Mouse (Mus musculus): ENCODE results near the gene Mrps36.
"Not testable (repeated sequence)": the region's sequence is repeated elsewhere in the genome, so short reads cannot be mapped to it uniquely, and the experiment has no call there.

The Mrps36 gene

DNA sequence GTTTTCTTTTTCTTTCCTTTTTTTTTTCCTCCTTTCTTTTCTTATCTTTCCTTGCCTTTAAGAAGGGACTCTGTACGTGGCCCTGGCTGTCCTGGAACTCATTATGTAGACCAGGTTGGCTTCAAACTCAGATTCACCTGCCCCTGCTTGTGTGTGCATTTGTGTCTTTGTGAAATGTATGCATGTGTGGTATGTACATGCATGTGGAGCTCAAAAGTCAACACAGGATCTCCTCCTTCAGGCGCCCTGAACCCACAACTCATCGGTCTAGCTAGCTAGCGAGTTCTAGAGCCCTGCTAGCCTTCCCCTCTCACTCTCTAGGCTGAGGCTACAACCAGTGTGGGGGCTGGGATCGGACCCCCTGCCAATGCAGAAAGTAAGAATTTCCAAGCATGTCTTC lies 1.6 kb downstream of the Mrps36 start:
- no peak for ATAC-seq (ENCODE audit: insufficient number of reproducible peaks, low FRiP score, low TSS enrichment)

DNA sequence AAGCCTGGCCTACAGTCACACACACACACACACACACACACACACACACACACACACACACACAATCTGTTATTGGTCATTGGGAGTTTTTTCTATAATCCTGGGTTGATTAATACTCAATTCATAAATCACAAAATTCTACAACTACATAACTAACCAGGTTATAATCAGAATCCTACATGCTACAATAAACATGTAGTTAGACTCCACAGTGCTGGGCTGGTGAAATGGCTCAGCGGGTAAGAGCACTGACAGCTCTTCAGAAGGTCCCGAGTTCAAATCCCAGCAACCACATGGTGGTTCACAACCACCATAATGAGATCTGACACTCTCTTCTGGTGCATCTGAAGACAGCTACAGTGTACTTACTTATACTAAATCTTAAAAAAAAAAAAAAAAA lies 11.7 kb downstream of the Mrps36 start:
- no peak for ATAC-seq (ENCODE audit: insufficient number of reproducible peaks, low FRiP score, low TSS enrichment)

DNA sequence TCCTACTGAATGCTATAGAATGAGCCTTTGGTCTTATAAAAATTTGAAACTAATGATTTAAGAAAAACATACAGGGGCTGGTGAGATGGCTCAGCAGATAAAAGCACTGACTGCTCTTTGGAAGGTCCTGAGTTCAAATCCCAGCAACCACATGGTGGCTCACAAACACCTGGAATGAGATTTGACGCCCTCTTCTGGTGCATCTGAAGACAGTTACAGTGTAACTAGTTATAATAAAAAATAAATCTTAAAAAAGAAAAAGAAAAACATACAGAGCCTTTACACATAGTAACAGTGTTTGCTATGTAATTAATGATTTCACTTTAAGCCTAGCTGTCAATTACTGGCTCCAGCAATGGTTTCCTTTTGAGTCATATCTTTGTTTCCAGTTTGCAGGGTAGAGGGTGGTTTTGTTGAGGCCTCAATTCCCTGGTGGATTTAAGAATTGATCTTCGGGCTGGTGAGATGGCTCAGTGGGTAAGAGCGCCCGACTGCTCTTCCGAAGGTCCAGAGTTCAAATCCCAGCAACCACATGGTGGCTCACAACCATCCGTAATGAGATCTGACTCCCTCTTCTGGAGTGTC lies 12.9 kb downstream of the Mrps36 start:
- not testable (repeated sequence) for ATAC-seq (ENCODE audit: insufficient number of reproducible peaks, low FRiP score, low TSS enrichment)

- ATAC-seq (ENCODE audit: insufficient number of reproducible peaks, low FRiP score, low TSS enrichment), result peak; percentile 97
Observed at GRCm38 (mm10) chr13:100730861-100731176, 13.6 kb downstream of the Mrps36 start, which contains the start of gene Cdk7. Cdk7 (minus strand) TSS chr13:100730939.

- ATAC-seq (ENCODE audit: insufficient number of reproducible peaks, low FRiP score, low TSS enrichment), result peak; percentile 77
Observed at GRCm38 (mm10) chr13:100730153-100730860, 14.2 kb downstream of the Mrps36 start.

- not testable (repeated sequence) for ATAC-seq (ENCODE audit: insufficient number of reproducible peaks, low FRiP score, low TSS enrichment)
Observed at GRCm38 (mm10) chr13:100728530-100728929, 15.9 kb downstream of the Mrps36 start.

- no peak for ATAC-seq (ENCODE audit: insufficient number of reproducible peaks, low FRiP score, low TSS enrichment)
Observed at GRCm38 (mm10) chr13:100728086-100728485, 16.4 kb downstream of the Mrps36 start.

- no peak for ATAC-seq (ENCODE audit: insufficient number of reproducible peaks, low FRiP score, low TSS enrichment)
Observed at GRCm38 (mm10) chr13:100725194-100725593, 19.3 kb downstream of the Mrps36 start.

- ATAC-seq (ENCODE audit: insufficient number of reproducible peaks, low FRiP score, low TSS enrichment), result no peak
Observed at GRCm38 (mm10) chr13:100724051-100724754, 20.3 kb downstream of the Mrps36 start.

DNA sequence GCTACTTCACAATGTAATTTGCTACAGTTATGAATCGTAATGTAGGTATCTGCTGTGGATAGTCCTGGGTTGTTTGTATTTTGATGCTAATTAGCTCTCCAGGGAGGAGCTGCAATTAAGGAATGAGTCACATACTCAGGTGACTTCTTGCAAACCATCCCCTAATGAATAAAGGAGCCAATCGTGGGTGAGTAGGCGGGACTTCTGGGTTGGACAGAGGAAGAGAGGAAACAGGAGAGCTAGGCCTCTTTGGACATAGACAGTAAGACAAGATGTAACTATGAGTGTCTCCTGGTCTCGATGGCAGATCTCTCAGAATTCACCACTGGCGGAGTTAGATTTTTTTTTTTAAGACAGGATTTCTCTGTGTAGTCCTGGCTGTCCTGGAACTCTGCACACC lies 22.8 kb downstream of the Mrps36 start:
- no peak for ATAC-seq (ENCODE audit: insufficient number of reproducible peaks, low FRiP score, low TSS enrichment)

DNA sequence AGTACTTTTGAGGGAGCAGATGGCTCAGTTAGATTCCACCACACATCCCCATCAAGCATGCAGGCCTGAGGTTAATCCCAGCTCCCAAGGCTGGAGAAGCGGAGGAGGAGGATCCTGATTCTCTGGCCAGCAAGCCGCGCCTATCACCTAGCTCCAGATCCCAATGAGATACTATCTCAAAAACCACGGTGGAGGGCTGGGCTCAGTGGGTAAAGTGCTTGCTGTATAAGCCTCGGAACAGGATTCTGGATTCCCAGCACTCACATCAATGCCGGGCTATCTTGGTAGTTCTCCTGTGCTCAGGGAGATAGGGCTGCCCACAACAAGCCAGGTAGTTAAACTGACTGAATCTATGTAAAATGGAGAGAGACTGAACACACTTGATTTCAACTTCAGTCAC lies 29.0 kb downstream of the Mrps36 start:
- no peak for ATAC-seq (ENCODE audit: insufficient number of reproducible peaks, low FRiP score, low TSS enrichment)

DNA sequence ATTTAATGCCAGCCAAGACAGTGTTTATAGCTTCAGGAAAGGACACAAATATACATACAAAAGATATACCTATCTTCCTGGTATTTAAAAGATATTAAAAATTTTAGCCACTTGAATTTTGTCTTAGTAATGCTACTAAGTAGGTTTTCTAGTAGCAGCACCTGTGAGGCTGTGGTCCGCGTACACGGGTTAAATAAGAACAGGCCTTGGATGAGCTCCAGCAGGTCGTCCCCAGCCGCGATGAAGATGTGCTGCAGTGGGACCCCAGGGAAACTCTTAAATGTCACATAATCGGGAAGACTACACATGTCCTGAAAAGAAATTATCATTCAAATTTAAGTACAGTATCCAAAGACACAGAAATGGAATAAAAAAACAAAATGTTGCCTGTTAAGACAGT lies 38.3 kb downstream of the Mrps36 start:
- ATAC-seq (ENCODE audit: insufficient number of reproducible peaks, low FRiP score, low TSS enrichment), result no peak

DNA sequence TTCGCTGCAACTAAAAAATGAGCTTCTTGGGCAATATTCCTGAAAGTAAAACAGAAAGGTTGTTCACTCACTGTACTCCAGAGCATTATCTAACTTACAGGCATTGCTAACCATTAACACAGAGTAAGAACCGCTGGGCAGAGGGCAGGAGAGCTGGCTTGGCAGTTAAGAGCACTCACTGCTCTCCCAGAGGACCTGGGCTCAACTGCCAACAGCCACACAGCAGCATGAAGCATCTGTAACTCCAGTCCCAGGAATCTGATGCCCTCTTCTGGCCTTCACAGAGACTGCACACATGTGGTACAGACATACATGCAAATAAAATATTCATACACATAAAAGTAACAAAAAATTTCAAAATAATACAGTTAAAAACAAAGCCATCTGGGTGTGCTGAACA lies 41.0 kb downstream of the Mrps36 start:
- no peak for ATAC-seq (ENCODE audit: insufficient number of reproducible peaks, low FRiP score, low TSS enrichment)

DNA sequence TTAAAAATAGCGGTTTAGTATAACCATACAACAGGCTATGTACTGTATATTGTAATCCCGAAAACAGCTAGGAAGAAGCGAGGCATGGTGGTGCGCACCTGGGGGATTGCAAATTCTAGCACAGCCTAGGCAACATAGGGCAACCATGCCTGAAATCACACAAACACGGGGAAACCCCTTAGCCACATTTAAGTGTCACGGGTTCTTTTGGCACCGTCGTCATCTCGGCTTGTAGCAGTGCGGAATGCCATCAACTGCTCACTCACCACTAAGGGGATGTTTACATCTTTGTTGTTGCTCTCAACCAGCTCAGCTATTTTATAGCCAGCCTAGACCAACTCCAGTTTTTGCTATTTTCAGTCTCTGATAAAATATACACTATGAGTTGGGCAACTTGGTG lies 45.6 kb downstream of the Mrps36 start:
- no peak for ATAC-seq (ENCODE audit: insufficient number of reproducible peaks, low FRiP score, low TSS enrichment)

GRCm38 (mm10) chr13:100697541-100697940 lies 46.9 kb downstream of the Mrps36 start:
- no peak for ATAC-seq (ENCODE audit: insufficient number of reproducible peaks, low FRiP score, low TSS enrichment)

DNA sequence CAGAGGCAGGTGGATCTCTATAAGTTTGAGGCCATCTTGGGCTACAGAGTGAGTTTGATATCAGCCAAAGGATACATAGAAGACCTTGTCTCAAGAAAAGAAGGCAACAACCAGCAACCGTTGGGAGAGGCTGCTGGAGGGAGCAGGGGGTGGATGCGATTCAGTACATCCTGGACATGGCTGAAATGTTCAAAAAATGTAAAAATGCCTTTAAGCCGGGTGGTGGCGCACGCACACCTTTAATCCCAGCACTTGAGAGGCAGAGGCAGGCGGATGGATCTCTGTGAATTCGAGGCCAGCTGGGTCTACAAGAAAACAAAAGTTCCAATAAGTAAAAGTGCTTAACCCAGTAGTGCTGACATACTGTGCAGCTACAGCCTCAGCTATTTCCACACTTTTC lies 56.9 kb downstream of the Mrps36 start:
- ATAC-seq (ENCODE audit: insufficient number of reproducible peaks, low FRiP score, low TSS enrichment), result no peak
